Mouse (Mus musculus) testis, adult 2 months (tissue): Measurements from ENCODE around the gene Dlx1.

ENCODE experiments used
- CTCF ChIP-seq: fragments of 200-500 bp; IDR thresholded peaks from 2 replicates; pipeline ENCODE4 v1.5.1; 2012; ENCODE audit warnings: low read depth, mild to moderate bottlenecking, inconsistent platforms, low read length, moderate library complexity; ENCODE audit not compliant: control insufficient read depth, insufficient read depth, insufficient replicate concordance
- POLR2A ChIP-seq: fragments of 200-500 bp; IDR thresholded peaks from 2 replicates; pipeline ENCODE4 v1.6.1; 2012; ENCODE audit warnings: low read depth, mild to moderate bottlenecking, inconsistent platforms, low read length, moderate library complexity; ENCODE audit not compliant: control insufficient read depth

DNA sequence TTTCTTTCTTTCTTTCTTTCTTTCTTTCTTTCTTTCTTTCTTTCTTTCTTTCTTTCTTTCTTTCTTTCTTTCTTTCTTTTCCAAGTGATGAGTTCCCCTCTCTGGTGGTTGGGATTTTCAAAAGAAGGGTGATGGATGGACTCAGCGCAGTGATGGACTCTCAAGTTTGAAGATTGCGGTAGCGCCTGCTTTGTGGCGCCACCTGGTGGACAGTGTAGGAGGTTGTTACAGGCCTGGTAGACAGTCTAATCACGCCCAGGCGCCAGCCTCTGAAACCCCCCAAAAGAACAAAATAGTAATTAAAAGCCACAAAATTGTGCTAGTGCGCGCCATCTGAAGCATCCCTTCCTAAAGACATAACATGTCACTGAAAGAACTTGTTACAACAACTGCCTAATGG is 19.9 kb downstream of the Dlx1 start:
- TF ChIP-seq CTCF (peak; percentile 88; the same call in 1 of the 2 replicates), POLR2A (no peak)
